Mouse (Mus musculus): ENCODE measurements around the gene Tk2.
"Not testable (repeated sequence)": the region's sequence is repeated elsewhere in the genome, so short reads cannot be mapped to it uniquely, and the experiment has no call there.

- TF ChIP-seq POLR2A (IDR thresholded peaks at IDR 0.05; ENCODE audit: insufficient read depth, low read depth, low read length); CTCF (IDR thresholded peaks at IDR 0.05); EP300 (IDR thresholded peaks at IDR 0.05; ENCODE audit: insufficient read depth, low read depth, low read length): not testable (repeated sequence)
Measured at GRCm38 (mm10) chr8:104264271-104264935, 16.0 kb upstream of the Tk2 start.

All from heart, adult 2 months (tissue).